Mouse (Mus musculus) induced T-regulatory cell, adult 2 months (primary cell): ENCODE measurements at regions not wholly inside any gene's neighbourhood (a gene's known extent, or its start where the extent isn't known, plus 50 kb on each side); places are given as distances from the start of the nearest gene placed in this dataset.

Experiments
- DNase-seq: peaks from one replicate; pipeline ENCODE4 v3.0.0-alpha.2; 2012; ENCODE audit warnings: low read depth

GRCm38 (mm10) chr15:26469901-26470383, 161.1 kb downstream of the March11 start:
- DNase-seq: peak; percentile 4

- no peak for DNase-seq
Measured at GRCm38 (mm10) chr15:26487378-26487777, 178.5 kb downstream of the March11 start.
